Mouse (Mus musculus): ENCODE results near the gene Pomp. TPM values are rescaled to one million over a fixed set of nuclear protein-coding genes. Genes with fewer than 3 reads are reported as not detected.

Gene Pomp
- total and polyA plus RNA-seq, 2 experiments from 2014 or later: 116 to 312 TPM

DNA sequence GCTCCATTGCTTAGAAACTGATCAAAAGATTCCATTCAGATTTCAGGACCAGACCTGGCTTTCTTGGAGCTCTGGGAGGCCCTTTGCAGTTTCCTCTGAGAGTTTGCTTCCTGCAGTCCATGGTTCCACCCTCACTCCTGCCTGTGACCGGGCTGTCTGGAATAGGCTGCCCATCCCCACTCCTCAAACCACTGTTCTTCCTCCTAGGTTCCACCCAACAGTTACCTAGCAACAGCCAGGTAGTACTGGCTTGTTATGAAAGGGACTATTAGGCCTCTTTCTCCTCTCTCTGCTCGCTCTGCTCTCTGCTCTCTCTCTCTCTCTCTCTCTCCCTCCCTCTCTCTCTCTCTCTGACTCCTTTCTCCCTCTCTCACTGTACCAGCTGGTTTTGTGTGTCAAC lies 38.0 kb downstream of the Pomp start:
- DNase-seq (ENCODE audit: low spot score) (no peak), ATAC-seq (ENCODE audit: insufficient read depth, low read depth) (no peak)
- whole genome bisulfite sequencing: 74% methylated on average over 2 of the region's 2 CpGs
- Histone ChIP-seq H3K27me3 (ENCODE audit: control insufficient read depth, insufficient read depth, low read length) (no peaks in the 10 kb centered on the region), H3K9ac (replicated peaks; ENCODE audit: low read depth, low read length) (no peak overlapping the region), H3K36me3 (replicated peaks; ENCODE audit: control insufficient read depth, insufficient read depth, low read length) (no peaks in the 10 kb centered on the region), H3K4me1 (ENCODE audit: control insufficient read depth, insufficient read depth) (no peaks in the 10 kb centered on the region), H3K4me3 (ENCODE audit: low read depth, low read length) (no peak overlapping the region), H3K27ac (ENCODE audit: low read depth) (no peak overlapping the region), H3K9me3 (replicated peaks; ENCODE audit: control insufficient read depth, low read length) (no peaks in the 10 kb centered on the region), H3K4me2 (ENCODE audit: low read depth, low read length) (no peak overlapping the region)
- TF ChIP-seq CTCF (IDR thresholded peaks at IDR 0.05; ENCODE audit: low read depth): no peak
- TF ChIP-seq EP300 (IDR thresholded peaks at IDR 0.05; ENCODE audit: low read depth): no peak

DNA sequence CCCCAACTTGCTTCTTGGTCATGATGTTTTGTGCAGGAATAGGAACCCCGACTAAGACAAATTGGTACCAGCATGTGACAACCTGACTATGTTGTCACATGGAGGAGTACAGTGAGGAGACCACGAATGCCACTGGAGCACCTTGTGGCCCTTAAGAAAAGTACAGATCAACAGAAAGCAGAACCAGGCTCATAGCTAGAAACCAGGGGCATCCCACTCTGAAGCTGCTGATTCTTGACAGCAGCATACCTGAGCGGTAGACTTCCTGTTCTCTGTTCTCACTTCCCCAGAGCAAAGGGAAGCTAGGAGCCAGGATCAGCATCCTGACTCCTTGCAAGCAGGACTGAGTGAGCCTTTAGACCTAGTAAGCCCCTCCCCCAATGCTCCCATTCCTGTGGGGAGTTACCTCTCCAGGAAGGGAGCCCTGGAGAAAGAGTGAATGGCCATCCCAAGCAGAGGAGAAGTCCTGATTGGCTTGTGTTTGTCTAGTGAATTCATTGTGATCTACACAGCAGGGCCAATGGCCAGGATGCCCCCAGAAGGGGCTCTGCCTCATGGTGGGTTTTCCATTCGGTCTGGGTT lies 38.8 kb downstream of the Pomp start:
- DNase-seq (ENCODE audit: low spot score) (no peak), ATAC-seq (ENCODE audit: insufficient read depth, low read depth) (no peak)
- no peak overlapping the region for H3K27ac ChIP-seq (ENCODE audit: low read depth)
- no peak overlapping the region for H3K9ac ChIP-seq (replicated peaks; ENCODE audit: low read depth, low read length)
- no peaks in the 10 kb centered on the region for H3K27me3 ChIP-seq (ENCODE audit: control insufficient read depth, insufficient read depth, low read length)
- H3K36me3 ChIP-seq (replicated peaks; ENCODE audit: control insufficient read depth, insufficient read depth, low read length): no peaks in the 10 kb centered on the region
- no peaks in the 10 kb centered on the region for H3K4me1 ChIP-seq (ENCODE audit: control insufficient read depth, insufficient read depth)
- no peak overlapping the region for H3K4me2 ChIP-seq (ENCODE audit: low read depth, low read length)
- TF ChIP-seq EP300 (IDR thresholded peaks at IDR 0.05; ENCODE audit: low read depth) (no peak), CTCF (IDR thresholded peaks at IDR 0.05; ENCODE audit: low read depth) (no peak)
- no peak overlapping the region for H3K4me3 ChIP-seq (ENCODE audit: low read depth, low read length)
- H3K9me3 ChIP-seq (replicated peaks; ENCODE audit: control insufficient read depth, low read length): no peaks in the 10 kb centered on the region
- 63% methylated on average over 4 of the region's 4 CpGs for WGBS

- Histone ChIP-seq H3K4me2 (ENCODE audit: low read depth, low read length) (no peak overlapping the region), H3K4me1 (ENCODE audit: control insufficient read depth, insufficient read depth) (no peaks in the 10 kb centered on the region), H3K27ac (ENCODE audit: low read depth) (no peak overlapping the region), H3K36me3 (replicated peaks; ENCODE audit: control insufficient read depth, insufficient read depth, low read length) (no peaks in the 10 kb centered on the region), H3K9ac (replicated peaks; ENCODE audit: low read depth, low read length) (no peak overlapping the region), H3K9me3 (replicated peaks; ENCODE audit: control insufficient read depth, low read length) (no peaks in the 10 kb centered on the region), H3K27me3 (ENCODE audit: control insufficient read depth, insufficient read depth, low read length) (no peaks in the 10 kb centered on the region), H3K4me3 (ENCODE audit: low read depth, low read length) (no peak overlapping the region)
- WGBS: 50% methylated on average over 15 of the region's 15 CpGs
- ATAC-seq (ENCODE audit: insufficient read depth, low read depth) (no peak), DNase-seq (ENCODE audit: low spot score) (no peak)
- TF ChIP-seq CTCF (IDR thresholded peaks at IDR 0.05; ENCODE audit: low read depth) (no peak), EP300 (IDR thresholded peaks at IDR 0.05; ENCODE audit: low read depth) (no peak)
Observed at GRCm38 (mm10) chr5:147902008-147902757, 41.9 kb downstream of the Pomp start.

GRCm38 (mm10) chr5:147903166-147903565 lies 42.9 kb downstream of the Pomp start:
- no peaks in the 10 kb centered on the region for H3K27me3 ChIP-seq (ENCODE audit: control insufficient read depth, insufficient read depth, low read length)
- WGBS: 77% methylated on average over 9 of the region's 9 CpGs
- H3K27ac ChIP-seq (ENCODE audit: low read depth): no peak overlapping the region
- H3K9ac ChIP-seq (replicated peaks; ENCODE audit: low read depth, low read length): no peak overlapping the region
- H3K36me3 ChIP-seq (replicated peaks; ENCODE audit: control insufficient read depth, insufficient read depth, low read length): no peaks in the 10 kb centered on the region
- ATAC-seq (ENCODE audit: insufficient read depth, low read depth): no peak
- H3K9me3 ChIP-seq (replicated peaks; ENCODE audit: control insufficient read depth, low read length): no peaks in the 10 kb centered on the region
- no peak overlapping the region for H3K4me2 ChIP-seq (ENCODE audit: low read depth, low read length)
- DNase-seq (ENCODE audit: low spot score): no peak
- no peaks in the 10 kb centered on the region for H3K4me1 ChIP-seq (ENCODE audit: control insufficient read depth, insufficient read depth)
- no peak overlapping the region for H3K4me3 ChIP-seq (ENCODE audit: low read depth, low read length)
- TF ChIP-seq CTCF (IDR thresholded peaks at IDR 0.05; ENCODE audit: low read depth) (no peak), EP300 (IDR thresholded peaks at IDR 0.05; ENCODE audit: low read depth) (no peak)

- no peaks in the 10 kb centered on the region for H3K4me1 ChIP-seq (ENCODE audit: control insufficient read depth, insufficient read depth)
- no peak for DNase-seq (ENCODE audit: low spot score)
- no peaks in the 10 kb centered on the region for H3K9me3 ChIP-seq (replicated peaks; ENCODE audit: control insufficient read depth, low read length)
- no peak for ATAC-seq (ENCODE audit: insufficient read depth, low read depth)
- no peak overlapping the region for H3K27ac ChIP-seq (ENCODE audit: low read depth)
- H3K36me3 ChIP-seq (replicated peaks; ENCODE audit: control insufficient read depth, insufficient read depth, low read length): no peaks in the 10 kb centered on the region
- H3K27me3 ChIP-seq (ENCODE audit: control insufficient read depth, insufficient read depth, low read length): no peaks in the 10 kb centered on the region
- no peak overlapping the region for H3K4me2 ChIP-seq (ENCODE audit: low read depth, low read length)
- 57% methylated on average over 8 of the region's 11 CpGs for WGBS
- H3K4me3 ChIP-seq (ENCODE audit: low read depth, low read length): no peak overlapping the region
- TF ChIP-seq EP300 (IDR thresholded peaks at IDR 0.05; ENCODE audit: low read depth): no peak
- no peak for TF ChIP-seq CTCF (IDR thresholded peaks at IDR 0.05; ENCODE audit: low read depth)
- no peak overlapping the region for H3K9ac ChIP-seq (replicated peaks; ENCODE audit: low read depth, low read length)
Observed at GRCm38 (mm10) chr5:147907144-147907543, 46.9 kb downstream of the Pomp start.
